Mouse (Mus musculus): ENCODE data around the gene Hao1. TPM values are rescaled to one million over a fixed set of nuclear protein-coding genes. Genes with fewer than 3 reads are reported as not detected.

Hao1 gene
- 0.10 and 0.30 TPM in 2 replicates for total RNA-seq (2015)
- 0.37 TPM in 1 of 2 replicates, not detected in the other for total RNA-seq (2017)

DNA sequence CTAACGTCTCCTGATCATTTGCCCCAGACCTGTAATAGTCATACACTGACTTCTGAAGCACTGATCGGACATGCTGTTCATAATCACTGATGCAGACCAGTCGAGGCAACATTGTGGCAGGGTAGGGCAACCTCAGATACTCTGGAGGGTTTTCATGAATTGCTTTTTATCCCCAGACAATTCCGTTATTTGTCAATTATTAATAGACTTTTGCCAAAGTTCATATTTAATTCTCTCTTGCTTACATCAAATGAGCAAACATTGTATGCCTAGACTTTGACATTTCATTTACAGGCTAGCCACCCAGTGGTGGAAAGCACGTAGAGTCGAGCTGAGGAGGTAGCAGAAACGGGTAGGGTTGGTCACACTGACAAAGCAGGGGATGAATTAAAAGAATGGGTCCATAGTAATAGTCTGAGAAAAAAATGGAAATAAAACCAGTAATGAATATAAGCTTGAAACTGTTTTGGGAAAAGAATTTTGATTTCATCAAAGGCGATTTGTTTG, at the start of gene Hao1:
Hao1 (minus strand) TSS at position 148 of the 507 bp plus-strand sequence.
- ATAC-seq (replicated peaks; ENCODE audit: poor library complexity), result no peak

DNA sequence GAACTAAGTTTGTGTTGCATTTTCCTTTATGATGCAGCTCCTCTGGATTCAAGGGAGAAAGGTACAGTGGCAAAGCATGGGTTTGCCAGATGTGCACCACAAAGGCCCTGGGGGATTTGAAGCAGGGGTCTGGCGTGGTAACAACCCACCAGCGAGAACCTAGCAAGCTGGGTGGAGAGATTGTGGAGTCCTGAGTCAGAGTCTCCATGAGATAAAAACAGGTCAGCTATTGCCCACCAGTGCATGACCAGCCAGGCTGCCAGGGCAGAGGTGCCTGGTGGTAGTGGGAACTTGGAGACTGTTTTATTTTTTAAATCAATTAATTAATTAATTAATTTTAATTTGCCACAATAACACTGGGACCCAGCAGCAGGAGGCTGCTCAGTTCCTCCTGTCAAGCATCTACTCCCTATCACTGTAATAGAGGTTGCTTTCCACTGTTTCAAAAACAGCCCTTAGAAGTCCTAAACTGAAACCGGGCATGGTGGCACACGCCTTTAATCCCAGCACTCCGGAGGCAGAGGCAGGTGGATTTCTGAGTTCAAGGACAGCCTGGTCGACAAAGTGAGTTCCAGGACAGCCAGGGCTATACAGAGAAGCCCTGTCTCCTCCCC, 37.0 kb upstream of the Hao1 start:
- no peak for ATAC-seq (replicated peaks; ENCODE audit: poor library complexity)

DNA sequence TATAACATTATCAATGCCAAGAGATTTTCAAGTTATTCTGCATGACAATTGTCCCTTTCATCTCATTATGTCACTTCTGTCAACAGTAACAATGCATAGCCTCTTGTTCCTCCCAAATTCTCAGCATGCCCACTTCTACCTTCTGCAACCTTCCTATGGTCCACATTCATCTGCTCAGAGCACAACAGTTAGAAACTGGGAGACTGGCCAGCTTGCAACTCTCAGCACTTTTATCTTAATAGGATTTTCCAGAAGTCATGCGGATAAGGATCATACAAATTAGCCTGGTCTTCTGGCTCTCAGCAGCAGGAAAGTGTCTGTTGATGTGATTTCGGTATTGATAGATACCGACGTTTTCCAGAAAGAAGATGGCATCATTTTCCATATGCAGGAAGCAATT, 31.1 kb upstream of the Hao1 start:
- ATAC-seq (replicated peaks; ENCODE audit: poor library complexity), result no peak

DNA sequence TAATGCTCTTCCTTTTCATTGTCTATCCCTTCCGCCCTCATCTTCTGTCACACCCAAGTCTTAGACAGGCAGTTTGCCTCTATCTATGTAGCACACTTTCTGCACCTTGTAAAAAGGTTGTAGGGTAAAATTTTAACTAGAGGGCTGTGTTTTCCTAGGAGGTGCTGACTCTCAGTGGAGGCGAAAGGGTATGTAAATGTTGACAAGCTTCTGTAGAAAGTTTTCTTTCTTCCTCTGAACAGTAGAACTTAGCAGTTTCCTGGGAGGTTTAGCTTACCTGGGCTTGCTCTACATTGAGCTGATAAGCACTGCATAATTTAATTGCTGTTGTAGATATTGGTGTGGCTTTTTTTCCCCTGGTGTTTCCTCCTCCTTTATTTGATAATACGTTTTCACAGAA, 5.3 kb upstream of the Hao1 start:
- no peak for ATAC-seq (replicated peaks; ENCODE audit: poor library complexity)

DNA sequence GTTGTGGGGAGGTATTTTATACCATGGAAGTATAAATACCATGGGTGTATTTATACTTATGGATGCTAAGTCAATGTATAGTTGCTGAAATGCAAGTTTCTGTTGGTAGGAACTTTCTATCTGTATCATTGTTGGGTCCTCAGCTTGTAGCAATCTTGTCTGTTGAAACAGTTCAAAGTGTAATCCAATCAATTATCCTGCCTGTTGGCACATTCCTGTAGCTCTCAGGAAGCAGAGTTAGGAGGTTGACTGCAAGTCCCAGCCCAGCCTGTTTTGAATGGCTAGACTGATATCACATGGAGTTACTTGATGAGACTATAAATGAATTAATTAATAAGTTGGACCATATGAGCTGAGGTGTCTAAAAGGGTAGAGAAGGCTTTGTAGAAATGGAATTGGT, 1.8 kb downstream of the Hao1 start:
- ATAC-seq (replicated peaks; ENCODE audit: poor library complexity), result no peak

DNA sequence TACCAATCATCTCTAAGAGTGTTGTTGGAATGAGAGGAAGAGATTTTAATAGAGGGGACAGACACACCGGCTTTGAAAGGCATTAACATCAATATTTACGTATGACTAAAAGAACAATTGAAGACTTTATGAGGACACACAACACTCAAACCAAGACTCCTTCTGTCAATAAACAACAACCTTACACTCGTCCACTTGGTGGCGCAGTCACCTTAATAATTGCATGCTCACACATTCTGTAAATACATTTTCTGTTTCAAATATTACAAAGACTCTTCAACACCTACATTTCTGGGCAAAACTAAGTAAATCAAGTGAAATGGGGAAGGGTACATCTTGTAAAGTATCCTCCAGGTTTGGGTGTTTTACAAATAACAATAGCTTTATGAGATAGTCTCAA, 4.4 kb downstream of the Hao1 start:
- peak; percentile 90 for ATAC-seq (replicated peaks; ENCODE audit: poor library complexity)

DNA sequence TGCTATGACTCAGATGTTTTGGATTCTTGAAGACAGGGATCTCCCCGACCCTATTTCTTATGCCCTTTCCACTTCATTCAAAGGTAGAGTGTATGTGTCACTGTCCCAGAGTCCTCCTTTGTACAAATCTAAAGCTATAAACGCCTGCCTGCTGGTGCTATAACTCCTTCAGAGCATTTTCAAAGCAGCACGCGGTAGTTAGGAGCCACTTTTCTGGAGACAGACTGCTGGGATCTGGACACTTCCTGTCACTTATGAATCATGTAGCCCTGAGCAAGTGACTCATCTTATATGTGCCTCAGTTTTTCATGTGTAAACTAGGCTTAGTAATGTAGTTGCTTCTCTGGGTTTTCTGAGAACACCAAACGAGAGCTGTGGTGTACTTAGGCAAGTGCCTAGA, 9.1 kb downstream of the Hao1 start:
- no peak for ATAC-seq (replicated peaks; ENCODE audit: poor library complexity)

DNA sequence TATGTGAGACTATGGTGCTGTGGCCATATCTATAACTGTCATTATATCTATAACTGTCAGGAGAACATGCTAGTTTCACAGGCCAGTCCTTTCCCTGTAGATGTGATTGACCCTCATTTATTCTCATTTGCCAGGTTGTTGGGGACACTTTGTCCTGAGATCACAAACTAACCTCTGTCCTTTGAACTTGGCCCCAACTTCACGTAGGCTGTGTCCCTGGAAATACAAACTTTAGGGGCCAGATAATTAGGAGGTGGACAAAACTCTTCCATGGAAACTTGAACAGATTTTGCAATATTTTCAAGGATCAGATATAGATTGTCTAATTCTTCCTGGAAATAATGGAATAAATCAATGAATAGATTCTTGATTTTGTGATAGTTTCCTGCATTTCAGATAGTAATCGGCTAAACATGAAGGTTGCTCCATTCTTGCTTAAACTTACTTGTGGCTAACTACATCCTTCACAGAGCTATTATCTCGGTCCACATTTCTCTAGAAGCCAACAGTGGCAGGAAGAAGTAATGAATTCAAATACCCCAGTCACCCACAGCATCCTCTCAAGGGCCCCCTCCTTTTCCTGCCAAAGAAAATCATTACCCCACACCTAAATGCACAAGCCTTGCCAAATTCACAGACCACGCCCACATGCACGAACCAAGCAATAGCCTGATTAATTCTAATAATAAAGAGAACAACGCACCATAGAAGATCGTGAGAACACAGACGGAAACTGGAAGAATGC, 9.7 kb downstream of the Hao1 start:
- ATAC-seq (replicated peaks; ENCODE audit: poor library complexity), result peak; percentile 64

DNA sequence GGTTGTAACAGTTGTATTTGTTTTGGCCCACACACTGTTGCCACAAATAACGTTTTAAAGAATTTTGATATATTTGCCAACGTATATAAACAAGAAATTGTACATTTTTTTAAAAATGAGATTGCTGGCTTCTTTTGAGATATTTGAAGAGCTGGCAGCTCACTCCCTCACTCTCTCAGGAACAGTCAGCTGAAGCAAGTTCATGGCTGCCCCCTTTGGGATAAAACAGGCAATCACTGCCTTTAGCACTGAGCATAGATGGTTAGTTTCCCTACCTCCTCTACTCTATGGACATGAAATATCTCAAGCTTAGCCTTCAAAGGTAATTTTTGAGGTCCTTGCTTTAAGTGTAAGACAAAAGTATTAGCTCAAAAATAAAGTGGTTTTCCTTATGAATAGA, 10.7 kb downstream of the Hao1 start:
- no peak for ATAC-seq (replicated peaks; ENCODE audit: poor library complexity)

DNA sequence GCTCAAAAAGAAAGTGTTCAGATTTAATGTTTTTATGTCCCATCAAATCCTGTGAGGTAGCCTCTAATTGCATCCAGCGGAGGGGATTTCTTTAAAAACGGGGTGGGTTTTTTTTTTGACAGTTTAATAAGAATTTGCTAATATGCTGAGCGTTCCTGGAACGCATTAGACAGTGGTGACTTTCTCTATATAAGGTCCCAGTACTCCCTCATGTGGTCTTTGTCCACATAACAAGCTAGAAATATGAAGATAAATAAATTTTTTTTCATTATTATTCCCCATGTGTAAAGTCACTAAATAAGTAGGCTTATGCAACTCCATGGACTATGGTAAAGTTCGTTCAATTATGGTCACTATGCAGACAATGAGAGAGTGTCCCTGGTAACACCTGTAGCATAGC, 13.1 kb downstream of the Hao1 start:
- ATAC-seq (replicated peaks; ENCODE audit: poor library complexity), result peak; percentile 49; the same call in 1 of the 2 replicates

DNA sequence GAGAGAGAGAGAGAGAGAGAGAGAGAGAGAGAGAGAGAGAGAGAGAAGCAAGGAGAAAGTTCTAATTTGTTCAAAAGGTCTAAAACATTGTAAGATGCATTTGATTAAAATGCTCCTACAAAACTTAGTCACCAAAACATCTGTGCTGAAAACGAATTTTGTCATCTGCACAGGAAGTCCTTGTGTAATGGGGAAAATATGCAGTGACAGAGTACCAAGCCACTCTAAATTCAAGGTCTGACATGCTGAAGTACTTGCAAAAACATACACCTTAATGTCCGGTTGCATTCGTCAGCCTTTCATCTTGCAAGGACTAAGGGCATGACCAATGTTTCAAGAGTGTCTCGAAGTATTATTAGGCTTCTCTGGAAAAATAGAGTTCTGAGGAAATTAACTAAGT, 15.7 kb downstream of the Hao1 start:
- peak; percentile 37 for ATAC-seq (replicated peaks; ENCODE audit: poor library complexity)

DNA sequence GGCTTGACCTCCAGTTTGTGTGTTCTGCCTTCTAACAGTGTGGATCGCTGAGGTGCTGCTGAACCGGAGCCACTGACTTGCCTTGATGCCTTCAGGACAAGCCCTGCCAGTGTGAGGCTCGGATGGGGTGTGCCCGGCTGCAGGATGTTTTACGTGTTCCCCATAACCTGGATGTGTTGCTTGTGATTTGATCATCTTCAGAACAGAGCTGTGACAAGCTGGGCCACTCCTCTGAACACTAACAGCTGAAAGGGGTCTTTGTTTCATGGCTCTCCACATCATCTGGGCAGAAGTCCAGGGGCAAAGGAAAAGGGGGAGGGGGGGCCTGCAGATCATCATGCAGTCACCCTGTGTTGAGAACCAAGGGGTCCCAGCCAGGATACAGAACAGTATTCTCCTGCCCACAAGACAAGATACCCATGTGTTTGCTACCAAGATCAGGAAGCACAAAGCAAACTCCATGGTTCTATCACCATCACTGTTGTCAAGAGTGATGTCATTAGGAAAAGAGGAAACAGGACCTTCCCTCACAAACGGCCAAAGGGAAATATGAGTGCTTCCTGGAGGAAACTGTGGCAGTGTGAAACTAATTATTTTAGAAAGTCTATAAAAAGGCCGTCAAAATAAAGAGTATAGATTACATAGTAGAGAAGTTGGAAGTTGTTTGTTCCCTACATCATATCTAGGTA, 25.9 kb downstream of the Hao1 start:
- peak; percentile 70 for ATAC-seq (replicated peaks; ENCODE audit: poor library complexity)

DNA sequence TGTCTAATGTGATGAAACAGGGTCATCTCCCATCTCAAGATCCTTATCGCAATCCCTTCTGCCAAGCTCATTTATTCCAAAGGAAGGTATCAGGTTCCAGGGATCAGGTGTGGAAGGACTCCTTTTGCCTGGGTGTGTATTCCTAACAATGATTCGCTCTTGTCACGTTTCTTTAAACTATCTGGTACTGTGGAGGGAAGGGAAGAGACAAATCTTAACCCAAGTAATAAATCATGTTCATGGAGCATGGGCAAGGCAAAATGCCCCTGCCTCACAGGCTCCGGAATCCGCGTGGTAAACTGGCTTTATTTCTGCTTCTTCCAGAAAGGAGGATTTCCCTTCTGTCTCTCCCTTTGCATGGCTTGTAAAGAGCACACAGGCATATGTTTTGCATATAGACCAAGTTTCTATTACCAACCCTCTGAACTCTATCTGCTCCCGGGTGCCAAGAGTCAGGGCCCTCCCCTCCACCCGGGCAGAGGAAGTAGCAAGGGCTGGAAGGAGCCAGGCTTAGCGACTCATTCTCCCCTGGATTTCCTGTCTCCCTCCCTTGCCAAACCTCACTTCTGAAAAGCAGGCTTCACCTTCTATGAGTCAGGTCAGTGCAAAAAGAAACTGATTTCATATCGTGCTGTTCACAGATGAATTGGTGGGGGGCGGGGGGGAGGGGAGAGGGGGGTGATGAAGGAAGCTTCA, 26.6 kb downstream of the Hao1 start:
- peak; percentile 82 for ATAC-seq (replicated peaks; ENCODE audit: poor library complexity)

DNA sequence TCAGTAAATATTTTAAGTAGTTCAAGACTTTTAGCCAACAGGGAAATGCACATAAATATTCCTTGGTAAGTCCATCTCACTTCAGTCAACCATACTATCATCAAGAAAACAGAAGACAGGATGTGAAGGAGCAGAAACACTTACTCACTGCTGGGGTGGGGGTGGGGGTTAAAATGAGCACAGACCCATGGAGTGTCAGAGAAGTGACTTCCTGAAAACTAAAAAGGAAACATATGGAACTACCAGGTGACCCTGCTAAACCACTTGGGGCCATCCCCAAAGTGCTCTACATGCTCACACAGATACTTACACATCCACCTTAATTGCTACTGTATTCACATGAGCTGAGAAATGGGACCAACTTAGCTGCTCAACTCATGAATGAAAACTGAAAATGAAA, 36.1 kb downstream of the Hao1 start:
- ATAC-seq (replicated peaks; ENCODE audit: poor library complexity), result peak; percentile 88

DNA sequence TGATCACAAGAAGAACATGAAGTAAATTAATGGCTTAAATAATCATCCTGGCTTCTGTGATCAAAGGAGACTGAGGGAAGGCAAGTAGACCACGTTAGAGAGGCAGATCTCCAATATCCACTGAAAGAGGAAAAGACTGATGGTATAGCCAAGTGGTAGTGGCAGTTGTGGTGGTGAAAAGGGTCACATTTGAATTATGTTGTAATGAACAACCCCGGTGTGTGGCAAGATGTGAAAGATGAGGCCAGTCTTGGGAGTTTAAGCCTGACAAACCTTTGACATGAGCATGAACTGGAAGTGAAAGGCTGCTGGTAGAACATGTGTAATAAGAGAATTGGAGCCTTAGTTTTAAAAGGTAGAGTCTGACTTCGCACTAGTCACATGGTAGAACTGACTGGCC, 54.4 kb downstream of the Hao1 start:
- peak; percentile 74 for ATAC-seq (replicated peaks; ENCODE audit: poor library complexity)

DNA sequence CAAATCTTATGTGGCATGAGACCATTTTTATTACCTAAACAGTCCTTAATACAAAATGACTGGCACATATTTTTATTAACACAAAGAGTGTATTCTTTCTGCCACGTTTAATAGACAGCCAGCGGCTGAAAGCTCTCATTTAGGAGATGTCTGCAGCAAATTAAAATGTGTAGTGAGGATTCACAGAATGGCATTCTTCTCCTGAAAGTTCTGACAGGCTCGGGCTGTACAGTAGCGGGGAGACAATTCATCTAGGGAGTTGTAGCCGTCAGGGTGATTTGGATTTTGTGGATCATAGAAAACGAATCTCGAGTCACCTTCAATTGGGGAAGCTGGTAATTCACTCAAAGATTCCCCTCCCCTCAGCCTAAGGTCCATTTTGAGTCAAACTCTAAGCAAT, 55.7 kb downstream of the Hao1 start:
- ATAC-seq (replicated peaks; ENCODE audit: poor library complexity), result no peak

DNA sequence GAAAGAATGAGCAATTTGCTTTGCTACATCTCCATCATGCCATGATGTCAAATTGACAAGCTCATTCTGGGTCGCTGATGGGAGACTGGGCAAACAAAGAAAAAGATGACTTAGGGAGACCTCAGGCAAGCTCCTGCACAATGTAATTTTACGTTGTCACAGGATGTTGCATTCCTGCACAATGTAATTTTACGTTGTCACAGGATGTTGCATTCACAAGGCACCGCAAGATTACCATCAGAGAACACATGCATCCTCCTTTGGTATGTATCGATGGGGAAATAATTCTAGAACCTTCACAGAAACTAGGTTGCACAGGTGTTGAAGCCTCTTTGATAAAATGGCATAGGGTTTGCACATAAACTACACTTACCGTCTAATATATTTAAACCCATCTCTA, 65.5 kb downstream of the Hao1 start:
- ATAC-seq (replicated peaks; ENCODE audit: poor library complexity), result peak; percentile 80

DNA sequence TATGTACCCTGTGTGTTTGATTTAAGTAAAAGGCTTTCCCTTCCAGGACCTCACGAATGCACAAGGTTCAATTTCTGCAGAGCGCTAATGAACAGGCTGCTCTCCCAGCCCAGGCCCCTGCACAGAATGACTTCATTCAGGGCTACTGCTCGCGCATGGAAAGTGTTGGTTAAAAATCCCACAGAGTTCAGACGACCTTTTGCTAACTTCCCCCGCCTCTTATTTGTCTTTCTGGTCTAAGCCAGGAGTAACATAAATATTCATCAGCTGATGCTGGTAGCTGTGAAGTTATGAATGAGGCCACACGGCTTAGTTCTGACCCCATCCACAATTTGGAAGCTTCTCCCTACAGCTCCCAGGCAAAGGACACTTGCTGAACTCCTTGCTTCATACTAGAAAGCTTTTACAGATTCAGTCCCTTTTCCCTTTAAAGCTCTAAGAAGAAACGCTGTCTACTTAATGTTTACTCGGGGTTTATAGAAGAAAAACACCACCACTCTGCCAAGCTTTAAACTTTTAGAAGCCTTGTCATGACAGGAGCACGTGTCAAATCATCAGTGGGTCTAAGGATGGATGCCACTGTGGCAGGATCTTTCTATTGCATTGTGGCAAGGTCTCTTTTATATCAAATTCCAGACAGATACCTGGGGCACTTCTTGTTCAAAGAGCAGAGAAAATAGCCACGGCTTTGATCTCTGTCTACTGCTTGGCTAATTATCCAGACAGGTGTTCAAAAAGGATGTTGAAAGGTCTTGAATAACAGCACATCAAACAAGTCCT, 67.9 kb downstream of the Hao1 start:
- no peak for ATAC-seq (replicated peaks; ENCODE audit: poor library complexity)

DNA sequence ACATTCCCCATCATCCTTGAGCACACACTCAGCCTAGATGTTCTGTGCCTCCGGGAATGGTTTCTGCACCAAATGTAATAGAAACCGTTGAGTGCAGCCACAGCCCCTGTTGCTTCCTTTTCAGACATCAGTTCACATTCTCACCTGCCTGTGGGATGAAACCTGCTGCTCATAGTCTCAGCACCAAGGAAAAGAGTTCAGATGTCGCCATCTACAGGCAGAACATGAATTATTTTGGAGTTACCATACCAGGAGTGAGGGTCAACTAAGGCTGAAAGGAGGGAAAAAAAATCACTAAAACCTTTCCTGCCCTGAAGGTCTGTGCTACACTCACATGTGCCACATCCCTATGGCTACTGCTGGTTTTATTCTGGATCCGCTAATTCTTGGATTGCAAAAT, 71.5 kb downstream of the Hao1 start:
- peak; percentile 69 for ATAC-seq (replicated peaks; ENCODE audit: poor library complexity)

DNA sequence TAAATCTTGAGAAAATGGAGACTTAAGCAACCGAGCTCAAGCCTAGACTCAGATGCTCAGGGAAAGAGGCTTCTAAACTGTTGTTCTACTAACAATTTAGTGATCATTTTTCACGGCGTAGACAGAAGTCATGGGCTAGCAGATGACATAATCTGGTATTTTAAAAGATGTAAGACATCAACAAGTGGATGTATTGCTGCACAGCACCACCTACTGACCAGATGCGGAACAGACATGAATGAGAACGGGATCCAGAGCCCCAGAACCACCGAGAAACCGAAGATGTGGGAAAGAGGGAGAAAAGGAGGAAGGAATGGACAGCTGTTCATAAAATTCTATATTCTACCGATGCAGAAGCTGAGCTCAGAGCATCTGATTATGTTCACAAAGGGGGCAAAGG, 72.4 kb downstream of the Hao1 start:
- peak; percentile 98 for ATAC-seq (replicated peaks; ENCODE audit: poor library complexity)

DNA sequence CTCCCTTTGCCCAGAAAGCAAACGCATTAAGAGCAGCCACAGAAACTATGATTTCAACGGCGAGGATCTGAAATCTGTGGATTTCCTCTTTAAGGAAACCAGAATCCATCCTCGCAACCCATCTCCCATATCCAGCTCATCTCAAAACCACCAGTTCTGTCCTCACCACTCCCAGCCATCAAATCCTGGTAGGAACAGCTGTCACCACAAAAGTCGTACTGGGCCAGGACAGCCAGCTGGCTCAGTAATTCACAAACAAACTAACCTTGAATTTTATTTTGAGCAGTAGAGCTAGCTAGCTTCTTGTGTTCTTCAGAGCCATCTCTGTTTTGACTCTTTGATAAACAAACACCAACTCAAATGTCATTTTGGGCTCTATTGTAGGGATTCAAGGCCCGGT, 73.0 kb downstream of the Hao1 start:
- no peak for ATAC-seq (replicated peaks; ENCODE audit: poor library complexity)
